Mouse (Mus musculus) forebrain, embryonic 14.5 days (tissue): ENCODE data around the gene Hydin. TPM values are rescaled to one million over a fixed set of nuclear protein-coding genes. Genes with fewer than 3 reads are reported as not detected.
"Not testable (repeated sequence)": the region's sequence is repeated elsewhere in the genome, so short reads cannot be mapped to it uniquely, and the experiment has no call there.

Experiments
- ATAC-seq: fragments of 200-750 bp; cut with Nextera tagmentation; 2 replicates; pipeline ENCODE4 v1.8.0; 2017; ENCODE audit warnings: mild to moderate bottlenecking, moderate library complexity
- DNase-seq: peaks from one replicate; pipeline ENCODE4 v3.0.0-alpha.2; 2015; ENCODE audit warnings: low spot score
- H3K27ac ChIP-seq: fragments of 300-500 bp; sonication (generic); 2 replicates; pipeline ENCODE4 v1.5.1; 2014; ENCODE audit warnings: low read depth, mild to moderate bottlenecking, control low read depth, low read length, moderate library complexity
- H3K27me3 ChIP-seq: fragments of 300-500 bp; sonication (generic); replicated peaks from 2 replicates; pipeline ENCODE4 v1.6.1; 2014; ENCODE audit warnings: low read length, control low read depth, mixed read lengths; ENCODE audit not compliant: control insufficient read depth, insufficient read depth
- H3K36me3 ChIP-seq: fragments of 300-500 bp; sonication (generic); 2 replicates; pipeline ENCODE4 v1.6.1; 2014; ENCODE audit warnings: low read length, control low read depth; ENCODE audit not compliant: control insufficient read depth, insufficient read depth
- H3K4me1 ChIP-seq: fragments of 300-500 bp; sonication (generic); 2 replicates; pipeline ENCODE4 v1.6.1; 2014; ENCODE audit warnings: antibody characterized with exemption, low read length, control low read depth; ENCODE audit not compliant: control insufficient read depth, insufficient read depth
- H3K4me2 ChIP-seq: fragments of 300-500 bp; sonication (generic); 2 replicates; pipeline ENCODE4 v1.6.1; 2014; ENCODE audit warnings: mild to moderate bottlenecking, control low read depth, low read length
- H3K4me3 ChIP-seq: fragments of 300-500 bp; sonication (generic); 2 replicates; pipeline ENCODE4 v1.5.1; 2014; ENCODE audit warnings: low read depth, low read length, control low read depth
- H3K9ac ChIP-seq: fragments of 300-500 bp; sonication (generic); 2 replicates; pipeline ENCODE4 v1.6.1; 2014; ENCODE audit warnings: mild to moderate bottlenecking, low read length, control low read depth, moderate library complexity
- H3K9me3 ChIP-seq: fragments of 300-500 bp; sonication (generic); replicated peaks from 2 replicates; pipeline ENCODE4 v1.6.1; 2016; ENCODE audit warnings: low read length, control low read depth, mixed read lengths; ENCODE audit not compliant: control insufficient read depth
- WGBS: fragments of 180-500 bp; shearing (Covaris S2); extraction: QIAGEN DNeasy Blood & Tissue Kit; methylation state at CpG from one replicate; pipeline ENCODE4 v1.1.7; 2014; 5-methylcytosine and 5-hydroxymethylcytosine counted together
- polyA plus RNA-seq: library from polyadenylated mRNA; unstranded; fragments of >200 nt; fragmentation: Nextera tagmentation; extraction: Ambion mirVana; gene quantifications from 2 replicates; pipeline ENCODE4 v1.2.1, GENCODE M21; 2014

Hydin gene
- polyA plus RNA-seq, 1 experiment from 2014 or later, result 0.13 TPM

GRCm38 (mm10) chr8:110350725-110351124 is 83.9 kb downstream of the Hydin start:
- DNase-seq, result no peak
- H3K4me2 ChIP-seq, result no peak overlapping the region
- no peaks in the 10 kb centered on the region for H3K9me3 ChIP-seq

GRCm38 (mm10) chr8:110351909-110352308 is 85.1 kb downstream of the Hydin start:
- Histone ChIP-seq H3K9ac (no peak overlapping the region), H3K27ac (no peak overlapping the region), H3K27me3 (no peaks in the 10 kb centered on the region), H3K4me2 (no peak overlapping the region), H3K4me1 (no peaks in the 10 kb centered on the region), H3K36me3 (no peaks in the 10 kb centered on the region), H3K4me3 (no peak overlapping the region), H3K9me3 (no peaks in the 10 kb centered on the region)
- ATAC-seq (no peak), DNase-seq (no peak)
- WGBS, result 89% methylated on average over 5 of the region's 5 CpGs

More at GRCm38 (mm10) chr8:110350725-110351124, 83.9 kb downstream of the Hydin start:
- WGBS, result 81% methylated on average over 3 of the region's 3 CpGs
- no peak overlapping the region for H3K4me3 ChIP-seq
- H3K9ac ChIP-seq, result no peak overlapping the region
- H3K4me1 ChIP-seq, result no peaks in the 10 kb centered on the region
- H3K36me3 ChIP-seq, result no peaks in the 10 kb centered on the region
- H3K27me3 ChIP-seq, result no peaks in the 10 kb centered on the region
- H3K27ac ChIP-seq, result no peak overlapping the region
- no peak for ATAC-seq

DNA sequence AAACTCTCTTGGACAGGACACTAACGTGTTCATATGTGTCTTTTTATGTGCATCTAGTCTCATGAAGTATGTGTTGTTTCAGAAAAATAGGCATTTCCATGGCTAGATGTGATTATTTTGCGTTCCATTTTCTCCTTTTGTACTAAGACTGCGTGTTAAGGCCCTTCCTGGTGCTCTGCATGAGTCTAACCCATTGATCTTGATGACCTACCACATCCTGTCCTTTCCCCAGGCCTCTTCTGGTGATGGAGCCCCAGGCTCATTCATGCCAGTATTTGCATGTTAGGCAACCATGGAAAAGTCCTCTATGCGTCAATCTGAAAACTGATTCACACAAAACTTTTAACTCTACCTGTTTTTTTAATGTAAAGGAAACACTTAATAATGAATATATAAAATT is 96.2 kb downstream of the Hydin start:
- Histone ChIP-seq H3K27me3 (no peaks in the 10 kb centered on the region), H3K4me2 (no peak overlapping the region), H3K4me3 (no peak overlapping the region), H3K27ac (no peak overlapping the region), H3K36me3 (no peaks in the 10 kb centered on the region), H3K4me1 (no peaks in the 10 kb centered on the region), H3K9ac (no peak overlapping the region), H3K9me3 (no peaks in the 10 kb centered on the region)
- DNase-seq (no peak), ATAC-seq (no peak)
- 89% methylated on average over 4 of the region's 4 CpGs for WGBS

- Histone ChIP-seq H3K9me3 (no peaks in the 10 kb centered on the region), H3K27me3 (no peaks in the 10 kb centered on the region), H3K4me3 (no peak overlapping the region), H3K4me1 (no peaks in the 10 kb centered on the region), H3K4me2 (no peak overlapping the region), H3K27ac (no peak overlapping the region), H3K36me3 (no peaks in the 10 kb centered on the region), H3K9ac (no peak overlapping the region)
- ATAC-seq (no peak), DNase-seq (no peak)
- 90% methylated on average over 13 of the region's 13 CpGs for WGBS
These were observed 106.1 kb downstream of the Hydin start for GRCm38 (mm10) chr8:110372836-110373235.

DNA sequence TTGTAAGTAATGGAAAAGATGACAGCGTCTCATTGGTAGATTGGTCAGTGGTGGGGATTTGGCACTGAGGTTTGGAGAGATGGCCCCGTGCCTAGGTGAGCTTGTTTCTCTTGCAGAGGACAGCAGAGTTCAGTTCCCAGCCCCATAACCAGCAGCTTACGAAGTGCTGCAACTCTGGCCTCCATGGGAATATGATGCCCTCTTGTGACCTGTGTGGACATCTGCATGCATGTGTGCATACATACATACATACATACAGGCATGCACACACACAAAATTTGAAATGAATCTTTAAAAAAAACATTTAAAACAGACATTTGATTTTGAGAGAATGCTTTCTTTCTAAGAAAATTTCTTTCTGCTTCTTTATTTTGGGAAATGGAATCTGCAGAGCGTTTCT is 106.9 kb downstream of the Hydin start:
- Histone ChIP-seq H3K4me1 (no peaks in the 10 kb centered on the region), H3K4me3 (no peak overlapping the region), H3K4me2 (no peak overlapping the region), H3K9me3 (no peaks in the 10 kb centered on the region), H3K27ac (no peak overlapping the region), H3K9ac (no peak overlapping the region), H3K27me3 (no peaks in the 10 kb centered on the region), H3K36me3 (no peaks in the 10 kb centered on the region)
- DNase-seq (no peak), ATAC-seq (no peak)
- 93% methylated on average over 4 of the region's 4 CpGs for WGBS

DNA sequence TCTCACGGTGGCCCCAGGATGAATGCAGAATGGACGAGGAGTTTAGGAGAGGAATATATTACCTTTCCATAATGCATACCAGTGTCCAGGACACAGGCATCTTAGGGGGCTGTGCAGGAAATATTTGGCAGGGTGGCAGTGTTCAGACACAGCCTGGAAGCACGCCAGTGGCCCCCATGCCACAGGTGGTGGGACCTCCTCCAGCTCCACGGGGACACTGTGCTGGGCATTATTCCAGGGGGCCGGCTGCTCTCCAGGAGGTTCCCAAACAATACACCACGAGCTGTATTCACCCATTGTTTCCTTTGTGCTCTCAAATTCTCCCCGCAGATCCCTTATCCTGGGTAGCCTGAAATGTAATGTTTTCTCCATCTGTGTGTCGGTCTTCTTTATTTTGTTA is 116.0 kb downstream of the Hydin start:
- Histone ChIP-seq H3K27ac (no peak overlapping the region), H3K4me3 (no peak overlapping the region), H3K36me3 (no peaks in the 10 kb centered on the region), H3K9ac (no peak overlapping the region), H3K27me3 (no peaks in the 10 kb centered on the region), H3K4me1 (peaks cover 2% of the 10 kb centered on the region; the same call in 1 of the 2 replicates), H3K9me3 (no peaks in the 10 kb centered on the region), H3K4me2 (no peak overlapping the region)
- no peak for DNase-seq
- 0 out of 2 replicates have a peak, but pooled peaks have one; percentile 32 for ATAC-seq
- 10% methylated on average over 8 of the region's 8 CpGs for WGBS

DNA sequence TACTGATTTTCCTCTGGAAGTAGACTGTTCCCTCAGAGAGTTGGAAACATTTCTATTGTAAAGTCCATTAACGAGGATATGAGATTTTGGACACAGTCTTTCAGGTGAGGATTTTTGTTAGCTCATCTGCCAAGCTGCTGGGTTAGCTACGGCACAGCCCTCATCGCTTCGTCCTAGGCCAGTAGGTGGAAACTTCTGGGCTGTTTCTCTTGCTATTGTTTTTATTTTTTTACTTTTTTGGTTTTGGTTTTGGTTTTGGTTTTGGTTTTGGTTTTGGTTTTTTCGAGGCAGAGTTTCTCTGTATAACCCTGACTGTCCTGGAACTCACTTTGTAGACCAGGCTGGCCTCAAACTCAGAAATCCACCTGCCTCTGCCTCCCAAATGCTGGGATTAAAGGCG is 117.9 kb downstream of the Hydin start:
- not testable (repeated sequence) for H3K27me3 ChIP-seq, H3K36me3 ChIP-seq, H3K27ac ChIP-seq, H3K9me3 ChIP-seq, DNase-seq, H3K4me1 ChIP-seq, ATAC-seq, H3K4me3 ChIP-seq, H3K9ac ChIP-seq, H3K4me2 ChIP-seq
- WGBS, result 90% methylated on average over 6 of the region's 6 CpGs

DNA sequence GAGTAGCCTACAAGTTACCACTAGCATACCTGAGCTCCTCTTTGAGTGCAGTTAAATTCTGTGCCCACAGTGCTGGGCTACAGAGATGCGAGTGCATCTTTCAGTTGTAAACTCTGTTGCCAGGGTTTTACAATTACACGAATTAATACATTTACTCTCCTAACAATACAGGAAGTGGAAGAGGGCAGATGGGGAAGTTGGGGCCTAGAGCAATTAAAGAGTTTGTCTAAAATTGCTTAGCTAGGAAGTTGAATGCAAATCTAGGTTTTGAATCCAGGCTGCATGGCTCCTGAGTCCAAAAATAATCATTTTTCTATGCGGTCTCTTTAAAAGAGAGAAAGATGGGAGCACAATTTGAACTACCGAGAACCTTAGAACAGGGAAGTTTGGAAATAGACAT is 128.9 kb downstream of the Hydin start:
- Histone ChIP-seq H3K36me3 (no peaks in the 10 kb centered on the region), H3K27me3 (no peaks in the 10 kb centered on the region), H3K9me3 (no peaks in the 10 kb centered on the region), H3K4me2 (no peak overlapping the region), H3K9ac (no peak overlapping the region), H3K4me3 (no peak overlapping the region), H3K27ac (no peak overlapping the region), H3K4me1 (no peaks in the 10 kb centered on the region)
- WGBS, result 91% methylated on average over 4 of the region's 4 CpGs
- DNase-seq, result no peak
- no peak for ATAC-seq

- ATAC-seq (no peak), DNase-seq (no peak)
- no peaks in the 10 kb centered on the region for H3K27me3 ChIP-seq
- H3K36me3 ChIP-seq, result no peaks in the 10 kb centered on the region
- H3K9me3 ChIP-seq, result no peaks in the 10 kb centered on the region
- no peak overlapping the region for H3K27ac ChIP-seq
- WGBS, result 90% methylated on average over 6 of the region's 6 CpGs
- H3K4me2 ChIP-seq, result no peak overlapping the region
- no peaks in the 10 kb centered on the region for H3K4me1 ChIP-seq
- H3K9ac ChIP-seq, result no peak overlapping the region
- H3K4me3 ChIP-seq, result no peak overlapping the region
These were observed 133.8 kb downstream of the Hydin start for GRCm38 (mm10) chr8:110400536-110400935.
